Mouse (Mus musculus): ENCODE measurements around the gene Psg29.

Psg29 gene

GRCm38 (mm10) chr7:17203177-17203576 is at the start of gene Psg29:
Psg29 (plus strand) TSS chr7:17203477.
- no peak for DNase-seq

- DNase-seq = peak; percentile 82
These were observed 47.6 kb upstream of the Psg29 start for GRCm38 (mm10) chr7:17155634-17156033.

- no peak for DNase-seq
These were observed 46.2 kb upstream of the Psg29 start for GRCm38 (mm10) chr7:17156885-17157677.

GRCm38 (mm10) chr7:17159011-17159410 is 44.3 kb upstream of the Psg29 start:
- DNase-seq = peak; percentile 22

- DNase-seq = no peak
These were observed 31.4 kb upstream of the Psg29 start for GRCm38 (mm10) chr7:17171827-17172226.

GRCm38 (mm10) chr7:17205530-17206184 is 2.4 kb downstream of the Psg29 start:
- DNase-seq = no peak

Measured in cerebellum, adult 8-10 months (tissue).